8 mouse cellular contexts compared by ENCODE assay signal in genomic region chrX:7750432-7751116, GRCm38 (mm10). TPM values are rescaled to one million over a fixed set of nuclear protein-coding genes. Genes with fewer than 3 reads are reported as not detected.
DNase-seq lines count a peak whose midpoint lies in the region; ATAC-seq lines count a peak whose summit lies in the region.

Ccdc120 (minus strand) TSS chrX:7750905.

- no peaks in the 10 kb centered on the region for H3K4me1 ChIP-seq in heart, embryonic 10.5 days
- no peaks in the 10 kb centered on the region for H3K4me1 ChIP-seq in kidney, embryonic 16.5 days (ENCODE audit: insufficient read depth, low read length)
- peaks cover 8% of the 10 kb centered on the region; the same call in 1 of the 2 replicates for H3K4me1 ChIP-seq in liver, embryonic 12.5 days
- H3K4me1 ChIP-seq in neural tube, embryonic 12.5 days, result no peaks in the 10 kb centered on the region

- ATAC-seq in kidney, embryonic 16.5 days (ENCODE audit: low FRiP score, low TSS enrichment), result peak; percentile 85
- ATAC-seq in liver, embryonic 12.5 days, result peak; percentile 30; the same call in 1 of the 2 replicates
- ATAC-seq in neural tube, embryonic 12.5 days (ENCODE audit: low FRiP score, low read depth), result peak; percentile 84
- ATAC-seq in monocyte, adult 5-6 weeks (replicated peaks; ENCODE audit: insufficient number of reproducible peaks, low FRiP score, low TSS enrichment, poor library complexity, severe bottlenecking), result no peak

- H3K9ac ChIP-seq in kidney, embryonic 16.5 days (replicated peaks; ENCODE audit: low read length), result peak within 1 kb of the TSS; percentile 70
- H3K9ac ChIP-seq in liver, embryonic 12.5 days, result peak within 1 kb of the TSS; percentile 63; the same call in 1 of the 2 replicates
- peak within 1 kb of the TSS; percentile 69 for H3K9ac ChIP-seq in neural tube, embryonic 12.5 days

- H3K27ac ChIP-seq in heart, embryonic 10.5 days, result peak within 1 kb of the TSS; percentile 81
- no peak within 1 kb of the TSS for H3K27ac ChIP-seq in kidney, embryonic 16.5 days (ENCODE audit: low read length)
- no peak within 1 kb of the TSS for H3K27ac ChIP-seq in liver, embryonic 12.5 days
- no peak within 1 kb of the TSS for H3K27ac ChIP-seq in neural tube, embryonic 12.5 days

- peak within 1 kb of the TSS; percentile 73 for H3K4me3 ChIP-seq in heart, embryonic 10.5 days
- peak within 1 kb of the TSS; percentile 72 for H3K4me3 ChIP-seq in kidney, embryonic 16.5 days (ENCODE audit: low read length)
- peak within 1 kb of the TSS; percentile 64 for H3K4me3 ChIP-seq in liver, embryonic 12.5 days
- H3K4me3 ChIP-seq in neural tube, embryonic 12.5 days, result peak within 1 kb of the TSS; percentile 62

- H3K27me3 ChIP-seq in heart, embryonic 10.5 days (ENCODE audit: insufficient read depth, poor library complexity, severe bottlenecking), result peaks cover 5% of the 10 kb centered on the region; the same call in 1 of the 2 replicates
- no peaks in the 10 kb centered on the region for H3K27me3 ChIP-seq in kidney, embryonic 16.5 days (ENCODE audit: insufficient read depth, low read length)
- peaks cover 4% of the 10 kb centered on the region; the same call in 1 of the 2 replicates for H3K27me3 ChIP-seq in liver, embryonic 12.5 days (replicated peaks)
- no peaks in the 10 kb centered on the region for H3K27me3 ChIP-seq in neural tube, embryonic 12.5 days (replicated peaks)

- H3K36me3 ChIP-seq in heart, embryonic 10.5 days, result no peaks in the 10 kb centered on the region
- no peaks in the 10 kb centered on the region for H3K36me3 ChIP-seq in kidney, embryonic 16.5 days (ENCODE audit: insufficient read depth, low read length)
- H3K36me3 ChIP-seq in liver, embryonic 12.5 days, result no peaks in the 10 kb centered on the region
- H3K36me3 ChIP-seq in neural tube, embryonic 12.5 days, result no peaks in the 10 kb centered on the region

- DNase-seq in A20 (ENCODE audit: low read depth, low spot score) (peak; percentile 59), adipocyte (ENCODE audit: low spot score) (peak; percentile 37)
- DNase-seq in embryo, embryonic 11 days, result peak; percentile 91
- DNase-seq in heart, embryonic 10.5 days (ENCODE audit: low spot score), result peak; percentile 88

- H3K9me3 ChIP-seq in heart, embryonic 10.5 days, result no peaks in the 10 kb centered on the region
- no peaks in the 10 kb centered on the region for H3K9me3 ChIP-seq in kidney, embryonic 16.5 days (ENCODE audit: low read length)
- H3K9me3 ChIP-seq in liver, embryonic 12.5 days (replicated peaks), result no peaks in the 10 kb centered on the region
- no peaks in the 10 kb centered on the region for H3K9me3 ChIP-seq in neural tube, embryonic 12.5 days

- whole genome bisulfite sequencing in heart, embryonic 10.5 days, result 13% methylated on average over 55 of the region's 56 CpGs
- WGBS in kidney, embryonic 16.5 days, result 12% methylated on average over 52 of the region's 56 CpGs
- WGBS in liver, embryonic 12.5 days (ENCODE audit: insufficient replicate concordance), result 2% methylated on average over 43 of the region's 56 CpGs
- WGBS in neural tube, embryonic 12.5 days, result 8% methylated on average over 40 of the region's 56 CpGs

- H3K4me2 ChIP-seq in kidney, embryonic 16.5 days (replicated peaks; ENCODE audit: low read depth, low read length), result peak within 1 kb of the TSS; percentile 53
- H3K4me2 ChIP-seq in liver, embryonic 12.5 days, result peak within 1 kb of the TSS; percentile 79
- H3K4me2 ChIP-seq in neural tube, embryonic 12.5 days (replicated peaks), result peak within 1 kb of the TSS; percentile 62

RNA-seq across cellular contexts. Expression of gene Ccdc120, which starts in this region (rescaled TPM):
- polyA plus RNA-seq in heart, embryonic 10.5 days (2016; fragmentation: Nextera tagmentation; extraction: Ambion mirVana), result 8.6 and 11.7 TPM in 2 replicates
- polyA plus RNA-seq in kidney, embryonic 16.5 days (2015; fragmentation: Nextera tagmentation; extraction: Ambion mirVana), result 17.4 and 19.6 TPM in 2 replicates
- polyA plus RNA-seq in liver, embryonic 12.5 days (2016; fragmentation: Nextera tagmentation; extraction: Ambion mirVana), result 2.6 and 3.2 TPM in 2 replicates
- 34.8 and 38.7 TPM in 2 replicates for polyA plus RNA-seq in neural tube, embryonic 12.5 days (2016; fragmentation: Nextera tagmentation; extraction: Ambion mirVana)
- total RNA-seq in monocyte, adult 5-6 weeks (2017), result not detected in 3 replicates

Comparison
In these comparisons a context has a peak if more than half of its experiments do, and no peak if none do; other contexts are left out.
1. DNase-seq: peak in every context shown above with its lines; median percentile 91 in embryo, embryonic 11 days; 88 in heart, embryonic 10.5 days; 59 in A20; 37 in adipocyte.